Mouse (Mus musculus) NIH3T3 (cell line): Measurements from ENCODE around the gene Dip2b.

Source experiments
- DNase-seq: peaks from one replicate; pipeline ENCODE4 v3.0.0-alpha.2; 2012; ENCODE audit warnings: low read depth

The Dip2b gene

GRCm38 (mm10) chr15:100038470-100038971 lies at the start of gene Dip2b:
Gene Dip2b (plus strand): TSS chr15:100038664.
- peak; percentile 98 for DNase-seq

GRCm38 (mm10) chr15:99993100-99993499 lies 45.4 kb upstream of the Dip2b start:
- DNase-seq: no peak

- DNase-seq: no peak
Observed at GRCm38 (mm10) chr15:99997114-99997804, 41.2 kb upstream of the Dip2b start.

- DNase-seq: no peak
Observed at GRCm38 (mm10) chr15:99999390-99999789, 39.1 kb upstream of the Dip2b start.

- no peak for DNase-seq
Observed at GRCm38 (mm10) chr15:100004677-100005273, 33.7 kb upstream of the Dip2b start.

GRCm38 (mm10) chr15:100006180-100006579 lies 32.3 kb upstream of the Dip2b start:
- DNase-seq: no peak

GRCm38 (mm10) chr15:100018280-100018899 lies 20.1 kb upstream of the Dip2b start:
- DNase-seq: no peak

- no peak for DNase-seq
Observed at GRCm38 (mm10) chr15:100021175-100021574, 17.3 kb upstream of the Dip2b start.

GRCm38 (mm10) chr15:100022923-100023322 lies 15.5 kb upstream of the Dip2b start:
- peak; percentile 87 for DNase-seq

- DNase-seq: no peak
Observed at GRCm38 (mm10) chr15:100025076-100025834, 13.2 kb upstream of the Dip2b start.

- DNase-seq: peak; percentile 58
Observed at GRCm38 (mm10) chr15:100028133-100028532, 10.3 kb upstream of the Dip2b start.

- no peak for DNase-seq
Observed at GRCm38 (mm10) chr15:100029497-100029896, 9.0 kb upstream of the Dip2b start.

- no peak for DNase-seq
Observed at GRCm38 (mm10) chr15:100029900-100030299, 8.6 kb upstream of the Dip2b start.

GRCm38 (mm10) chr15:100032546-100032945 lies 5.9 kb upstream of the Dip2b start:
- DNase-seq: peak; percentile 66

- DNase-seq: peak; percentile 59
Observed at GRCm38 (mm10) chr15:100039001-100039701, 687 bp downstream of the Dip2b start.

- no peak for DNase-seq
Observed at GRCm38 (mm10) chr15:100040541-100041266, 2.2 kb downstream of the Dip2b start.

GRCm38 (mm10) chr15:100041267-100042047 lies 3.0 kb downstream of the Dip2b start:
- DNase-seq: no peak

- no peak for DNase-seq
Observed at GRCm38 (mm10) chr15:100042048-100042400, 3.6 kb downstream of the Dip2b start.

GRCm38 (mm10) chr15:100045576-100045975 lies 7.1 kb downstream of the Dip2b start:
- no peak for DNase-seq

- DNase-seq: no peak
Observed at GRCm38 (mm10) chr15:100049496-100050087, 11.1 kb downstream of the Dip2b start.
